Mouse (Mus musculus) intestine, embryonic 15.5 days (tissue): ENCODE results near the gene Amz2. TPM values are rescaled to one million over a fixed set of nuclear protein-coding genes. Genes with fewer than 3 reads are reported as not detected.

Experiments used
- ATAC-seq: fragments of 200-750 bp; cut with Nextera tagmentation; 2 replicates; pipeline ENCODE4 v1.8.0; 2017; ENCODE audit warnings: moderate TSS enrichment, moderate library complexity
- H3K27ac ChIP-seq: fragments of 300-500 bp; sonication (generic); 2 replicates; pipeline ENCODE4 v1.5.1; 2015; ENCODE audit warnings: mild to moderate bottlenecking, inconsistent platforms
- H3K27me3 ChIP-seq: fragments of 300-500 bp; sonication (generic); replicated peaks from 2 replicates; pipeline ENCODE4 v1.6.1; 2015; ENCODE audit warnings: inconsistent platforms
- H3K36me3 ChIP-seq: fragments of 300-500 bp; sonication (generic); 2 replicates; pipeline ENCODE4 v1.6.1; 2015; ENCODE audit warnings: inconsistent platforms
- H3K4me1 ChIP-seq: fragments of 300-500 bp; sonication (generic); replicated peaks from 2 replicates; pipeline ENCODE4 v1.6.1; 2015; ENCODE audit warnings: inconsistent platforms
- H3K4me2 ChIP-seq: fragments of 300-500 bp; sonication (generic); replicated peaks from 2 replicates; pipeline ENCODE4 v1.6.1; 2015; ENCODE audit warnings: mild to moderate bottlenecking, inconsistent platforms
- H3K4me3 ChIP-seq: fragments of 300-500 bp; sonication (generic); replicated peaks from 2 replicates; pipeline ENCODE4 v1.5.1; 2015; ENCODE audit warnings: inconsistent platforms
- H3K9ac ChIP-seq: fragments of 300-500 bp; sonication (generic); 2 replicates; pipeline ENCODE4 v1.6.1; 2015; ENCODE audit warnings: inconsistent platforms
- H3K9me3 ChIP-seq: fragments of 300-500 bp; sonication (generic); 2 replicates; pipeline ENCODE4 v1.6.1; 2016; ENCODE audit warnings: inconsistent platforms
- WGBS: fragments of 180-500 bp; shearing (Covaris S2); methylation state at CpG from one replicate; pipeline ENCODE4 v1.1.7; 2015; 5-methylcytosine and 5-hydroxymethylcytosine counted together
- polyA plus RNA-seq: library from polyadenylated mRNA; unstranded; fragments of >200 nt; fragmentation: Nextera tagmentation; extraction: Ambion mirVana; gene quantifications from 2 replicates; pipeline ENCODE4 v1.2.1, GENCODE M21; 2015

Gene Amz2
- polyA plus RNA-seq, 1 experiment from 2014 or later = 38.4 TPM

- Histone ChIP-seq H3K9me3 (no peaks in the 10 kb centered on the region), H3K4me2 (peak within 1 kb of the TSS; percentile 93), H3K9ac (peak within 1 kb of the TSS; percentile 87), H3K4me3 (peak within 1 kb of the TSS; percentile 80), H3K27ac (peak within 1 kb of the TSS; percentile 92), H3K36me3 (no peaks in the 10 kb centered on the region), H3K27me3 (no peaks in the 10 kb centered on the region), H3K4me1 (peaks cover 11% of the 10 kb centered on the region)
- peak; percentile 93 for ATAC-seq
- WGBS = under 1% methylated on average over 108 of the region's 111 CpGs
Observed at GRCm38 (mm10) chr11:109473171-109474085, 47.7 kb downstream of the Amz2 start, which contains the start of the genes Arsg and Slc16a6. Gene Arsg (plus strand): TSS chr11:109473374. Gene Slc16a6 (minus strand): TSS chr11:109473598.

- Histone ChIP-seq H3K9ac (peak overlapping the region; percentile 87), H3K4me1 (peaks cover 11% of the 10 kb centered on the region), H3K4me3 (peak overlapping the region; percentile 80), H3K4me2 (peak overlapping the region; percentile 93), H3K9me3 (no peaks in the 10 kb centered on the region), H3K27ac (peak overlapping the region; percentile 92), H3K36me3 (no peaks in the 10 kb centered on the region), H3K27me3 (no peaks in the 10 kb centered on the region)
- WGBS = 10% methylated on average over 14 of the region's 14 CpGs
- ATAC-seq = peak; percentile 10
Observed at GRCm38 (mm10) chr11:109474086-109474742, 48.5 kb downstream of the Amz2 start.

- Histone ChIP-seq H3K9me3 (no peaks in the 10 kb centered on the region), H3K36me3 (no peaks in the 10 kb centered on the region), H3K4me1 (peaks cover 11% of the 10 kb centered on the region), H3K27ac (no peak overlapping the region), H3K9ac (no peak overlapping the region), H3K27me3 (no peaks in the 10 kb centered on the region), H3K4me2 (no peak overlapping the region), H3K4me3 (no peak overlapping the region)
- no peak for ATAC-seq
- 85% methylated on average over 13 of the region's 13 CpGs for WGBS
Observed at GRCm38 (mm10) chr11:109474836-109475235, 49.1 kb downstream of the Amz2 start.

- Histone ChIP-seq H3K9ac (no peak overlapping the region), H3K4me1 (peaks cover 7% of the 10 kb centered on the region), H3K4me2 (no peak overlapping the region), H3K9me3 (no peaks in the 10 kb centered on the region), H3K27ac (no peak overlapping the region), H3K27me3 (no peaks in the 10 kb centered on the region), H3K36me3 (no peaks in the 10 kb centered on the region), H3K4me3 (no peak overlapping the region)
- no peak for ATAC-seq
- WGBS = 88% methylated on average over 4 of the region's 4 CpGs
Observed at GRCm38 (mm10) chr11:109475717-109476116, 50.0 kb downstream of the Amz2 start.

GRCm38 (mm10) chr11:109476241-109476640 lies 50.5 kb downstream of the Amz2 start:
- peaks cover 6% of the 10 kb centered on the region for H3K4me1 ChIP-seq
- H3K27ac ChIP-seq = no peak overlapping the region
- H3K36me3 ChIP-seq = no peaks in the 10 kb centered on the region
- H3K4me2 ChIP-seq = no peak overlapping the region
- H3K4me3 ChIP-seq = no peak overlapping the region
- no peaks in the 10 kb centered on the region for H3K9me3 ChIP-seq
- no peak overlapping the region for H3K9ac ChIP-seq
- H3K27me3 ChIP-seq = no peaks in the 10 kb centered on the region
- no peak for ATAC-seq
- 57% methylated on average over 2 of the region's 2 CpGs for WGBS

GRCm38 (mm10) chr11:109476653-109477052 lies 50.9 kb downstream of the Amz2 start:
- Histone ChIP-seq H3K9me3 (no peaks in the 10 kb centered on the region), H3K9ac (no peak overlapping the region), H3K4me3 (no peak overlapping the region), H3K36me3 (no peaks in the 10 kb centered on the region), H3K4me2 (no peak overlapping the region), H3K4me1 (peaks cover 6% of the 10 kb centered on the region), H3K27me3 (no peaks in the 10 kb centered on the region), H3K27ac (no peak overlapping the region)
- ATAC-seq = no peak
- WGBS = 68% methylated on average over 6 of the region's 6 CpGs

GRCm38 (mm10) chr11:109477606-109478380 lies 52.0 kb downstream of the Amz2 start:
- Histone ChIP-seq H3K9me3 (no peaks in the 10 kb centered on the region), H3K4me3 (no peak overlapping the region), H3K27me3 (no peaks in the 10 kb centered on the region), H3K9ac (no peak overlapping the region), H3K27ac (no peak overlapping the region), H3K36me3 (no peaks in the 10 kb centered on the region), H3K4me1 (peaks cover 6% of the 10 kb centered on the region; the same call in 1 of the 2 replicates), H3K4me2 (no peak overlapping the region)
- ATAC-seq = no peak
- WGBS = 50% methylated on average over 16 of the region's 16 CpGs

GRCm38 (mm10) chr11:109479575-109480285 lies 54.0 kb downstream of the Amz2 start:
- no peaks in the 10 kb centered on the region for H3K4me1 ChIP-seq
- no peaks in the 10 kb centered on the region for H3K27me3 ChIP-seq
- no peak overlapping the region for H3K4me2 ChIP-seq
- no peaks in the 10 kb centered on the region for H3K36me3 ChIP-seq
- no peak for ATAC-seq
- H3K9me3 ChIP-seq = no peaks in the 10 kb centered on the region
- H3K4me3 ChIP-seq = no peak overlapping the region
- WGBS = 72% methylated on average over 16 of the region's 16 CpGs
- H3K9ac ChIP-seq = no peak overlapping the region
- no peak overlapping the region for H3K27ac ChIP-seq

- Histone ChIP-seq H3K27ac (no peak overlapping the region), H3K27me3 (no peaks in the 10 kb centered on the region), H3K9ac (no peak overlapping the region), H3K4me1 (no peaks in the 10 kb centered on the region), H3K4me3 (no peak overlapping the region), H3K36me3 (no peaks in the 10 kb centered on the region), H3K9me3 (no peaks in the 10 kb centered on the region), H3K4me2 (no peak overlapping the region)
- no peak for ATAC-seq
- 70% methylated on average over 8 of the region's 8 CpGs for WGBS
Observed at GRCm38 (mm10) chr11:109480440-109480839, 54.7 kb downstream of the Amz2 start.

- 87% methylated on average over 15 of the region's 15 CpGs for WGBS
- no peak for ATAC-seq
- H3K4me3 ChIP-seq = no peak overlapping the region
Observed at GRCm38 (mm10) chr11:109485398-109486045, 59.8 kb downstream of the Amz2 start.

GRCm38 (mm10) chr11:109487111-109487510 lies 61.4 kb downstream of the Amz2 start:
- WGBS = 43% methylated on average over 1 of the region's 1 CpGs

More at GRCm38 (mm10) chr11:109485398-109486045, 59.8 kb downstream of the Amz2 start:
- no peaks in the 10 kb centered on the region for H3K27me3 ChIP-seq
- H3K4me2 ChIP-seq = no peak overlapping the region
- H3K9me3 ChIP-seq = no peaks in the 10 kb centered on the region
- H3K9ac ChIP-seq = no peak overlapping the region
- H3K36me3 ChIP-seq = no peaks in the 10 kb centered on the region
- no peaks in the 10 kb centered on the region for H3K4me1 ChIP-seq
- no peak overlapping the region for H3K27ac ChIP-seq

More at GRCm38 (mm10) chr11:109487111-109487510, 61.4 kb downstream of the Amz2 start:
- Histone ChIP-seq H3K4me3 (no peak overlapping the region), H3K4me1 (no peaks in the 10 kb centered on the region), H3K4me2 (no peak overlapping the region), H3K27me3 (no peaks in the 10 kb centered on the region), H3K27ac (no peak overlapping the region), H3K9ac (no peak overlapping the region), H3K36me3 (no peaks in the 10 kb centered on the region), H3K9me3 (no peaks in the 10 kb centered on the region)
- ATAC-seq = no peak
